Mouse (Mus musculus) heart, embryonic 12.5 days (tissue): ENCODE results near the gene Rnls. TPM values are rescaled to one million over a fixed set of nuclear protein-coding genes. Genes with fewer than 3 reads are reported as not detected.

ENCODE experiments used
- ATAC-seq: fragments of 200-750 bp; cut with Nextera tagmentation; 2 replicates; pipeline ENCODE4 v1.8.0; 2017; ENCODE audit warnings: moderate TSS enrichment, moderate library complexity; ENCODE audit not compliant: insufficient number of reproducible peaks, low FRiP score
- H3K27ac ChIP-seq: fragments of 300-500 bp; sonication (generic); 2 replicates; pipeline ENCODE4 v1.5.1; 2016; ENCODE audit warnings: mild to moderate bottlenecking, moderate library complexity; ENCODE audit not compliant: poor library complexity, severe bottlenecking
- H3K27me3 ChIP-seq: fragments of 300-500 bp; sonication (generic); replicated peaks from 2 replicates; pipeline ENCODE4 v1.6.1; 2016; ENCODE audit warnings: mild to moderate bottlenecking, moderate library complexity
- H3K36me3 ChIP-seq: fragments of 300-500 bp; sonication (generic); 2 replicates; pipeline ENCODE4 v1.6.1; 2016; ENCODE audit warnings: mild to moderate bottlenecking, moderate library complexity
- H3K4me1 ChIP-seq: fragments of 300-500 bp; sonication (generic); replicated peaks from 2 replicates; pipeline ENCODE4 v1.6.1; 2016; ENCODE audit warnings: mild to moderate bottlenecking
- H3K4me2 ChIP-seq: fragments of 300-500 bp; sonication (generic); 2 replicates; pipeline ENCODE4 v1.6.1; 2016; ENCODE audit warnings: mild to moderate bottlenecking, moderate library complexity
- H3K4me3 ChIP-seq: fragments of 300-500 bp; sonication (generic); 2 replicates; pipeline ENCODE4 v1.5.1; 2016; ENCODE audit warnings: mild to moderate bottlenecking
- H3K9ac ChIP-seq: fragments of 300-500 bp; sonication (generic); 2 replicates; pipeline ENCODE4 v1.6.1; 2016; ENCODE audit warnings: mild to moderate bottlenecking, moderate library complexity
- H3K9me3 ChIP-seq: fragments of 300-500 bp; sonication (generic); replicated peaks from 2 replicates; pipeline ENCODE4 v1.6.1; 2016; ENCODE audit warnings: mild to moderate bottlenecking, moderate library complexity
- WGBS: fragments of 180-500 bp; shearing (Covaris S2); methylation state at CpG from one replicate; pipeline ENCODE4 v1.1.7; 2016; 5-methylcytosine and 5-hydroxymethylcytosine counted together
- polyA plus RNA-seq: library from polyadenylated mRNA; unstranded; fragments of >200 nt; fragmentation: Nextera tagmentation; extraction: Ambion mirVana; gene quantifications from 2 replicates; pipeline ENCODE4 v1.2.1, GENCODE M21; 2016

Gene Rnls
- polyA plus RNA-seq, 1 experiment from 2014 or later: 9.5 TPM

DNA sequence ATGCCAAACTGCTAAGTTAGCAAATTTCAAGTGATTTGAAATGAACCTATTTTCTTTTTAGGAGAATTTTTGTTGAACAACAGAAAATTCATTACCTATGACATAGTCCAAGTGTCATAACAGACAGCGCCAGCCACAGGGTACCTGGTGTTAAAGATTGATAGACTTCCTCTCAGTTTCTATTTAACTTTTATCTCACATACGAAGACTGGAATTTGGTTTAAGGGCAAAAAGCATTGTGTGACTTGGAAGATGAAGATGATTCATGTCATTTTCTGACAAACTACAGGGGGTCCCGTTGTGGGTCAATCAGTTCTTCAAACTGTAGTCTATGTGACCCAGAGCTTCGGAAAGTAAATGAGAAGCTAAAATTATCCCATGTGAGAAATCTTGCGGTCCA is 254.8 kb downstream of the Rnls start:
- WGBS: 84% methylated on average over 5 of the region's 5 CpGs
- ATAC-seq: no peak
- Histone ChIP-seq H3K27ac (no peak overlapping the region), H3K9ac (no peak overlapping the region), H3K9me3 (no peaks in the 10 kb centered on the region), H3K27me3 (no peaks in the 10 kb centered on the region), H3K4me2 (no peak overlapping the region), H3K36me3 (no peaks in the 10 kb centered on the region), H3K4me3 (no peak overlapping the region), H3K4me1 (0 out of 2 replicates have a peak, but pooled peaks cover 5% of the 10 kb centered on the region)

DNA sequence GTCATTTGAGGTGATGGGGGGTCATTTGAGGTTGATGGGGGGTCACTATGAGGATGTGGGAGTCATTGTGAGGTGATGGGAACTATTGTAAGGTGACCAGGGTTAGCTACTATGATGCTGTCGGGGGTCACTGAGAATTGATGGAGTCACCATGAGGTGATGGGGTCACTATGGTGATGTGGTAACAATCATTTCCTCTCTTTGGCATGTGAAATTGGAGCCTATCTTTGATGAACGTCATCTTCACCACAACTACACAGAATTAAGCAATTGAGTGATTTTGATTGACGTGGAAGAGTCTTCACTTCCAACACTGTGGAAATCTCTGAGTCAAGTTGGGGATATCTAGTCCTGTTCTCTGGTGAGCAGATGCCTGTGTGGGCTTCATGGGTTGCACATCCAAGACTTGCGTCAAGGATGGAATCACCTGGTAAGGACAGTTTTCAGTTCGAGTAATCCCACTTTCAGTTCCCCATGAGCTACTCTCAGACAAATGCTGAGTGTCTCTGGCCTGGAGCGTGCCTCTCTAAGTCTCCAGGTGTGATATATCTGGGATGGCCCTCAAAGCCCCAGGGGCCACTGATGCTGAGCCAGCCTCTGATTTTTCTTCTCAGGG is 269.4 kb downstream of the Rnls start:
- Histone ChIP-seq H3K27ac (no peak overlapping the region), H3K9me3 (no peaks in the 10 kb centered on the region), H3K27me3 (no peaks in the 10 kb centered on the region), H3K4me1 (no peaks in the 10 kb centered on the region), H3K36me3 (no peaks in the 10 kb centered on the region), H3K9ac (no peak overlapping the region), H3K4me2 (no peak overlapping the region), H3K4me3 (no peak overlapping the region)
- WGBS: 79% methylated on average over 6 of the region's 6 CpGs
- ATAC-seq: no peak

DNA sequence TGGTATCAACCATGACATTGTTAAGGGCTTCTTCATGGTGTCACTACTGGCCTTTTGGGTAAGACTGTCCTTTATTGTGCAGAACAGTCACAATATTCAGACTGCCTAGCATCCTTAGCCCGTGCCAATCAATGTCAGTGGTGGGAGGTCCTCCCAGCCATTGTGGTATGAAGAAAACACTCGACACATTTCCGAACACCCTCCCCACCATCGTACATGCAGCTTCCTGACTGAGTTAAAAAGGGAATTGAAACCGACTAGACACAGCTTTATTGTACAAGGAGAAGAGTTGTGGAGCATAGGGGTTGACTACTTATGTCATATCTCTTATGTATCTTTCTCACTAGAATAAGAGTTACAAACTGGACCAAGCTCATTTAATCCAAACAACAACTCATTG is 272.1 kb downstream of the Rnls start:
- Histone ChIP-seq H3K9ac (no peak overlapping the region), H3K36me3 (no peaks in the 10 kb centered on the region), H3K27me3 (no peaks in the 10 kb centered on the region), H3K4me3 (no peak overlapping the region), H3K4me2 (no peak overlapping the region), H3K27ac (no peak overlapping the region), H3K4me1 (no peaks in the 10 kb centered on the region), H3K9me3 (no peaks in the 10 kb centered on the region)
- no peak for ATAC-seq
- whole genome bisulfite sequencing: 70% methylated on average over 5 of the region's 5 CpGs

DNA sequence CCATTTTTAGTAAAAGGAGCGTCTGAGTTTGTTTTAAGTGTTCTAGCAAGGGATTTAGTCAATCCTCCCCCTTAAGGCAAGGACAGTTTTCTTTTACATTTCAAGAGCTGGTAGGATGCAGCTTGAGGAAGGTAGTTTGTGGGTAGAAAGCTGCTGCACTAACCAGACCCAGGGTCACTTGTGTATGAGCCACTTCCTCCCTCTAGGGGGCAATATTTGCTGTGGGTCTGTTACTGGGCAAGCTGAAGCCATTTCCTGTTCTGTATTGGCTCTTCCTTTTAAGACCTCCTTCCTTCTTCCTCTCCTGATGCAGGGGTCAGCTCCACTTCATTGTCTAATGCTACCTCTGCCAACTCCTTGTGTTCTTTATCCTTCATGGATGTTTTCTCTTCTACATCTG is 273.2 kb downstream of the Rnls start:
- 69% methylated on average over 1 of the region's 1 CpGs for WGBS
- no peak for ATAC-seq
- no peaks in the 10 kb centered on the region for H3K9me3 ChIP-seq
- H3K4me1 ChIP-seq: no peaks in the 10 kb centered on the region
- H3K27me3 ChIP-seq: no peaks in the 10 kb centered on the region
- no peak overlapping the region for H3K27ac ChIP-seq
- no peak overlapping the region for H3K4me3 ChIP-seq
- no peaks in the 10 kb centered on the region for H3K36me3 ChIP-seq
- H3K9ac ChIP-seq: no peak overlapping the region
- H3K4me2 ChIP-seq: no peak overlapping the region

DNA sequence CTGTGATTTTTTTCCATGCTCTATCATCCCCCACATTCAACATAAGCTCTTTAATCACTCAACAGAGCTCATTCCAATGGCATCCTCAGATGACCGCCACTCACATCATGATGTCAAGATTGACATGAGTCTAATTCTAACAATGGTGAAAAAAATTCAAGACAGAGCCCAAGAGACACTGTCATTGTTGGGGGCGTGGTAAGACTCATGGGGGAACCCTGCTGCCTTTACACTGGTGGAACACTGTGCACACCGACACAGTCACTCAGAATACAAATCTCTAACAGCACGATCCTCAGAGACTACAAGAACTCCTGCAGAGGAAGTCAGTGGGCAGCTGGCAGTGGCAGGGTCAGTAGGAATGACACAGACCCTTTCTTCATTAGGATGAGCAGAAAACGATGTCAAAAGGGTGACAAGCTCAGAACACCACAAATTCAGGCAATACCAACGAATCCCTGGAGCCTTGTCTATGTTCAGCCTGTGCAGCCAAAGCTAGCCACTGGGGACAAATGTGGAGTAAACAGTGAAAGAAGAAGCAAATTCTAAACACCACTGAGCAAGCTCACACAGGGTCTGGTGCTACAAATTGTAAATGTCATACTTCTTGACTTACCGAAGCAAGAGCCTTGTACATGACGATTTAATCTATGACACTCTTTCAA is 277.3 kb downstream of the Rnls start:
- Histone ChIP-seq H3K4me3 (no peak overlapping the region), H3K9ac (no peak overlapping the region), H3K27me3 (no peaks in the 10 kb centered on the region), H3K4me2 (no peak overlapping the region), H3K27ac (no peak overlapping the region), H3K36me3 (no peaks in the 10 kb centered on the region), H3K4me1 (no peaks in the 10 kb centered on the region), H3K9me3 (no peaks in the 10 kb centered on the region)
- 76% methylated on average over 8 of the region's 8 CpGs for WGBS
- no peak for ATAC-seq

DNA sequence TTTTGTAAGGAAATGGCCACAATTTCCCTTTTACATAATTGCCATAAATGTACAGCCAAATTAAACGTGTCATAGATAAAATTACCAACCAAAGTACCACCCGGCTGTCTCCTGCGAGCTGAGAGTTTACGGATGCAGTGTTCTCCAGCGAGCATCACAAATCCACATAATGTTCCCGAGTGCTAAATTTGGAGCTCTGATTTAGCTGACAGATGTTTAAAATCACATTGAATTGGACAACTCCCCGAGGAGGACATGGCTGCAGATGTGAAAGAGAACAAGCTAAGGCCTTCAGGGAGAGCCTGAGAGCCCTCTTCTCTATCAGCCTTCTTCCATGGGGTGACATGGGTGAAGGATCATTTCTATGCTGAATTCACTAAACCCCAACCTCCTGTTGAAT is 278.3 kb downstream of the Rnls start:
- Histone ChIP-seq H3K4me2 (no peak overlapping the region), H3K27me3 (no peaks in the 10 kb centered on the region), H3K4me3 (no peak overlapping the region), H3K4me1 (peaks cover 5% of the 10 kb centered on the region; the same call in 1 of the 2 replicates), H3K9me3 (no peaks in the 10 kb centered on the region), H3K27ac (no peak overlapping the region), H3K36me3 (no peaks in the 10 kb centered on the region), H3K9ac (no peak overlapping the region)
- WGBS: 71% methylated on average over 7 of the region's 7 CpGs
- no peak for ATAC-seq

DNA sequence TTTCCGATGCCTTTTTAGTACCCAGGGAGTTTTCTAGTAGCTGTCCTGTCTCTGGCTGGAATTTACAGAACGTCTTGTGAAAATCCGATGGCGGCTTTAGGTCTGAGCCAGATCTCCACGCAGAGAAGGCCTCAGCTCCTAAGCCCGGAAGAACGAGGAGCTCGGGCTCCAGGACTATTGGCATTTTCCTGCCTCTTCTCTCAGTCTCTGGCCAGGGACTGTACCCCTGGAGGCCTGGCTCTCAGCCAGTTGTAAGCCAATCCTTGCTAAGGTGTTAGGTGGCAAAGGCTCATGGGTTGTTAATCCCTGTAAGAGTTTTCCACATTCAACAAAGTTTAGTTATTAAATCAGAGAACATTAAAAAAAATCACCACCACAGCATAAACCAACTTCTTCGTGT is 281.7 kb downstream of the Rnls start:
- WGBS: 83% methylated on average over 9 of the region's 9 CpGs
- no peak for ATAC-seq
- Histone ChIP-seq H3K9ac (no peak overlapping the region), H3K36me3 (no peaks in the 10 kb centered on the region), H3K27me3 (no peaks in the 10 kb centered on the region), H3K4me1 (peaks cover 5% of the 10 kb centered on the region; the same call in 1 of the 2 replicates), H3K9me3 (no peaks in the 10 kb centered on the region), H3K4me3 (no peak overlapping the region), H3K27ac (no peak overlapping the region), H3K4me2 (no peak overlapping the region)

DNA sequence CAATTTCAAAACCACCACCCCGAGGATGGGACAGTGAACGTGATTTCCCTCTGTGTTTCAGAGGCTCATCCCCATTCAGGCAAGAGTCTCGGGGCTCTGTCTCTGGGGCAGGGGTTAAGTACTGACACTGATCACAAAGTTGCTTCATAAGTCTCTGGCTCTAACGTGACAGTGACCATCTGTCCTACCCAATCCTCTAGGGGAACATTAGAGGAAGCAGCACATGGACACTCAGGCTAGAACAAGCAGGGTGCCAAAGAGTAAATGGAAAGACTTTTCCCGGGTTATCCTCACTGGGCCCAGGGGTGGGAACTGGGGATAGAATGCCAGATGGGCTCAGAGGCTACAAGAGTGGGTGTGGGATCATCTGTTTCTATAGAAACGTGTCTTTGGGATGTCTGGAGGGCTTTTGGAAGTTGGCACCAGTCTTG is 282.1 kb downstream of the Rnls start:
- Histone ChIP-seq H3K9ac (no peak overlapping the region), H3K36me3 (no peaks in the 10 kb centered on the region), H3K4me1 (peaks cover 5% of the 10 kb centered on the region; the same call in 1 of the 2 replicates), H3K4me2 (no peak overlapping the region), H3K9me3 (no peaks in the 10 kb centered on the region), H3K27me3 (no peaks in the 10 kb centered on the region), H3K4me3 (no peak overlapping the region), H3K27ac (no peak overlapping the region)
- no peak for ATAC-seq
- 62% methylated on average over 6 of the region's 6 CpGs for WGBS

DNA sequence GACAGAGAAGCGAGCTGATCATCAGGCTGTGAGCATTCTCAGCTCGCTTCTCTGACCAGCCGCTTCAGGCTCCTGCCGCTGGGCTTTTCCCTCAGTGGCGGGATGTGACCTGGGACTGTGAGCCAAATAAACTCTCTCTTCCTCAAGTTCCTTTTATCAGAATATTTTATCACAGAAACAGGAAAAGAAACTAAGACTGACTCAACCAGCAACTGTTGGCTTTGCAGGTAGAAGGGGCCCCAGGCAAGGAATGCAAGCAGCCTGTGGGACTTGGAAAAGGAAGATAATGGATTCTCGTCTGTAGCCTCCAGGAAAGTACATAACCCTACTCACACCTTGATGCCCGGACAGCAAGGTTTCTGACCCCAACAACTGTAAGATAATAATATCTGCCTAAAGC is 283.0 kb downstream of the Rnls start:
- Histone ChIP-seq H3K27ac (no peak overlapping the region), H3K36me3 (no peaks in the 10 kb centered on the region), H3K9ac (no peak overlapping the region), H3K27me3 (no peaks in the 10 kb centered on the region), H3K4me1 (peaks cover 5% of the 10 kb centered on the region; the same call in 1 of the 2 replicates), H3K4me3 (no peak overlapping the region), H3K4me2 (no peak overlapping the region), H3K9me3 (no peaks in the 10 kb centered on the region)
- no peak for ATAC-seq
- 66% methylated on average over 7 of the region's 7 CpGs for WGBS

DNA sequence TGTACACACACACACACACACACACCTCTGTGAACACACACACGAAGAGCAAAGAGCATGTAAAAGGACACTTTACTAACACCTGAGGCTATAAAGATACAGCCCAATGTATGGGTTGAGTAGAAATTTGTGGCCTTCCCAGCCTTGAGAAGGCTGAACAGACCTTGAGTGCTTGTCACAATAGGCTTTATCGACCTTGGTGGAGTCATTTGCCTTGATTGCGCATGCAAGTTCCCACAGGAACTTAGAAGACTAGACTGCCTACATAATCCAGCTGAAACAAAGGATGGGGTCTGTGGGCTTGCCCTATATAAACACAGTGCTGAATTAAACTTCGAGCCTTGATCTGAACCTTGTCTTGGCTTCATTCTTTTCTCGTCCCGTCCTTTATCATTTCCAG is 288.2 kb downstream of the Rnls start:
- Histone ChIP-seq H3K4me1 (peaks cover 16% of the 10 kb centered on the region), H3K27ac (no peak overlapping the region), H3K4me2 (no peak overlapping the region), H3K4me3 (no peak overlapping the region), H3K27me3 (no peaks in the 10 kb centered on the region), H3K9me3 (no peaks in the 10 kb centered on the region), H3K36me3 (no peaks in the 10 kb centered on the region), H3K9ac (no peak overlapping the region)
- WGBS: 89% methylated on average over 6 of the region's 6 CpGs
- ATAC-seq: no peak

DNA sequence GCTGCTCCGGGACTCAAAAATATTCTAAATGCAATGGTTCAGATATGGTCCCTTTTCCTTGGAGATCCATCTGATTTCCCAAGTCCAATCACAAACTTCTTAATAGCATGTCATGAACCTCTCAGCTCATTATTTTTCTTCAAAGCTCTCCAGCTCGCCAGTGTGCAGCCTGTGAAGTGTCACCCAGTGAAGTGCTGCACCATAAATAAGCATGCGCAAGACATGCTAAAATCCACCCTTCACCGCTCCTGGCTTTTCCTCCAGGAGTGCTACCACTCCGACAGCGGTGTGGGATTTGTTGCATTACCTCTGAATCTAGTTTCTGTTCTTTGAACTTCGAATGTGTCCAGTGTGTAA is 289.3 kb downstream of the Rnls start:
- no peaks in the 10 kb centered on the region for H3K9me3 ChIP-seq
- 69% methylated on average over 7 of the region's 7 CpGs for WGBS
- H3K9ac ChIP-seq: no peak overlapping the region
- H3K4me1 ChIP-seq: peaks cover 16% of the 10 kb centered on the region
- no peak overlapping the region for H3K27ac ChIP-seq
- no peak for ATAC-seq
- no peaks in the 10 kb centered on the region for H3K27me3 ChIP-seq
- no peak overlapping the region for H3K4me3 ChIP-seq
- no peak overlapping the region for H3K4me2 ChIP-seq
- no peaks in the 10 kb centered on the region for H3K36me3 ChIP-seq
